Comparison of ENCODE assay signal across 9 mouse cellular contexts in the genomic region with DNA sequence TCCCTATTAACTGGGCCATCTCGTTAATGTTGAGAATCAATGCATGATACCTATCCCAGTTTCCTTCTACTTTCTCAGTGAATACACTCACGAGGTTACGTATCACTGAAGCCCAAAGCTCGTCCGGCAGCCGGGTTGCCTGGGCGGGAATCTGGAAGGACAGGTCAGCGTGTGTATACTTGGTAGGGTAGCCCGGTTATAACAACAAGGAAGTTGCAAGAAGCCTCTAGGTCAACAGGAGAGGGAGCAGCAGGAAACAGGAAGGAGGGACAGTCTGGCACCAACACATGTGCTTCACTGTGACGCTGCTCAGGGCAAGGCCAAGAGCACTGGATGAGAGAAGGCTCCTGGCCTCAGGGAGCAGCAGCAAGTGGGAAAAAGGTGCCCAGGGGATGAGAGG. TPM values are rescaled to one million over a fixed set of nuclear protein-coding genes. Genes with fewer than 3 reads are reported as not detected.
A peak's percentile ranks its signal among the peaks of the same experiment; 100 is the strongest.
DNase-seq lines count a peak whose midpoint lies in the region; ATAC-seq lines count a peak whose summit lies in the region.
"Had no signal": no experiment of that assay in that cellular context is flagged by ENCODE, and none has a peak within 500 bp of the region (broad histone marks: within the 10 kb centered on the region; RNA-seq: fewer than 3 reads in every experiment).

No protein-coding gene starts in this region.

- DNase-seq in hindbrain, embryonic 10.5 days (ENCODE audit: low spot score): no peak
- no peak for DNase-seq in embryonic facial prominence, embryonic 10.5 days (ENCODE audit: low spot score)
- peak; percentile 37 for DNase-seq in kidney, postnatal 14 days
- DNase-seq in layer of hippocampus, postnatal 14 days (ENCODE audit: low spot score in 2 of 2): no peak
- DNase-seq in layer of hippocampus, adult 11-12 months (ENCODE audit: low spot score): no peak
- DNase-seq in cerebellum, postnatal 4 days (ENCODE audit: low spot score in 2 of 2): no peak

- no peaks in the 10 kb centered on the region for H3K9me3 ChIP-seq in hindbrain, embryonic 10.5 days
- no peaks in the 10 kb centered on the region for H3K9me3 ChIP-seq in hindbrain, embryonic 12.5 days (replicated peaks)
- H3K9me3 ChIP-seq in embryonic facial prominence, embryonic 10.5 days: no peaks in the 10 kb centered on the region

- H3K9ac ChIP-seq in hindbrain, embryonic 12.5 days: no peak overlapping the region

- no peaks in the 10 kb centered on the region for H3K27me3 ChIP-seq in hindbrain, embryonic 10.5 days (ENCODE audit: insufficient read depth, poor library complexity, severe bottlenecking)
- H3K27me3 ChIP-seq in hindbrain, embryonic 12.5 days: no peaks in the 10 kb centered on the region
- H3K27me3 ChIP-seq in embryonic facial prominence, embryonic 10.5 days (replicated peaks; ENCODE audit: low read depth, poor library complexity, severe bottlenecking): no peaks in the 10 kb centered on the region

- peak overlapping the region; percentile 50 for H3K27ac ChIP-seq in hindbrain, embryonic 10.5 days
- H3K27ac ChIP-seq in hindbrain, embryonic 12.5 days: no peak overlapping the region
- H3K27ac ChIP-seq in embryonic facial prominence, embryonic 10.5 days (replicated peaks): peak overlapping the region; percentile 30; the same call in 1 of the 2 replicates

- no peak overlapping the region for H3K4me3 ChIP-seq in hindbrain, embryonic 10.5 days
- no peak overlapping the region for H3K4me3 ChIP-seq in hindbrain, embryonic 12.5 days
- no peak overlapping the region for H3K4me3 ChIP-seq in embryonic facial prominence, embryonic 10.5 days
- H3K4me3 ChIP-seq: erythroblast, embryonic 14.5 days had no signal

- H3K36me3 ChIP-seq in hindbrain, embryonic 10.5 days: no peaks in the 10 kb centered on the region
- no peaks in the 10 kb centered on the region for H3K36me3 ChIP-seq in hindbrain, embryonic 12.5 days
- H3K36me3 ChIP-seq in embryonic facial prominence, embryonic 10.5 days (replicated peaks): no peaks in the 10 kb centered on the region

- ATAC-seq in hindbrain, embryonic 12.5 days (ENCODE audit: low FRiP score): no peak
- peak; percentile 89 for ATAC-seq in megakaryocyte, adult 5-6 weeks (ENCODE audit: poor library complexity, severe bottlenecking)

- H3K4me1 ChIP-seq in hindbrain, embryonic 10.5 days (replicated peaks): 0 out of 2 replicates have a peak, but pooled peaks cover 7% of the 10 kb centered on the region
- H3K4me1 ChIP-seq in hindbrain, embryonic 12.5 days: peaks cover 5% of the 10 kb centered on the region; the same call in 1 of the 2 replicates
- H3K4me1 ChIP-seq in embryonic facial prominence, embryonic 10.5 days: peaks cover 6% of the 10 kb centered on the region; the same call in 1 of the 2 replicates

- WGBS in hindbrain, embryonic 10.5 days: 74% methylated on average over 10 of the region's 10 CpGs
- WGBS in hindbrain, embryonic 12.5 days: 69% methylated on average over 10 of the region's 10 CpGs
- 62% methylated on average over 10 of the region's 10 CpGs for WGBS in embryonic facial prominence, embryonic 10.5 days

- no peak overlapping the region for H3K4me2 ChIP-seq in hindbrain, embryonic 12.5 days (replicated peaks)

RNA-seq across cellular contexts. Expression of a gene that starts 7.9 kb away (rescaled TPM):
- polyA plus RNA-seq in hindbrain, embryonic 10.5 days (2016; fragmentation: Nextera tagmentation; extraction: Ambion mirVana): 14.8 and 17.7 TPM in 2 replicates
- 27.0 and 32.8 TPM in 2 replicates for polyA plus RNA-seq in hindbrain, embryonic 12.5 days (2016; fragmentation: Nextera tagmentation; extraction: Ambion mirVana)
- polyA plus RNA-seq in embryonic facial prominence, embryonic 10.5 days (2016; fragmentation: Nextera tagmentation; extraction: Ambion mirVana): 16.0 and 16.7 TPM in 2 replicates
- total RNA-seq in megakaryocyte, adult 5-6 weeks (2015): 4.4 and 7.2 TPM in 2 replicates
- 4.8 and 13.3 TPM in 2 replicates for total RNA-seq in megakaryocyte, adult 5-6 weeks (2017)
- total RNA-seq in layer of hippocampus, postnatal 14 days (2021): 10 to 100 TPM; 52.1 to 57.8 TPM
